Mouse (Mus musculus) liver, adult 2 months (tissue): ENCODE measurements around the gene Man1b1. TPM values are rescaled to one million over a fixed set of nuclear protein-coding genes. Genes with fewer than 3 reads are reported as not detected.
A peak's percentile ranks its signal among the peaks of the same experiment; 100 is the strongest.

Source experiments
- DNase-seq: peaks from one replicate; pipeline ENCODE4 v3.0.0-alpha.2; 2011; ENCODE audit warnings: low read depth, low spot score; ENCODE audit errors: extremely low read depth
- H3K27ac ChIP-seq: fragments of 200-500 bp; replicated peaks from 2 replicates; pipeline ENCODE4 v1.5.1; 2012; ENCODE audit warnings: low read depth, mild to moderate bottlenecking, control low read depth, inconsistent platforms, low read length; ENCODE audit not compliant: insufficient read depth
- H3K27me3 ChIP-seq: fragments of 200-500 bp; 2 replicates; pipeline ENCODE4 v1.6.1; 2012; ENCODE audit warnings: mild to moderate bottlenecking, moderate library complexity, low read length, inconsistent platforms; ENCODE audit not compliant: control insufficient read depth, insufficient read depth
- H3K36me3 ChIP-seq: fragments of 200-500 bp; 2 replicates; pipeline ENCODE4 v1.6.1; 2012; ENCODE audit warnings: low read length, inconsistent platforms; ENCODE audit not compliant: control insufficient read depth, insufficient read depth
- H3K4me1 ChIP-seq: fragments of 200-500 bp; 2 replicates; pipeline ENCODE4 v1.6.1; 2011; ENCODE audit warnings: low read length; ENCODE audit not compliant: control insufficient read depth, insufficient read depth
- H3K4me3 ChIP-seq: fragments of 200-500 bp; 2 replicates; pipeline ENCODE4 v1.5.1; 2011; ENCODE audit warnings: low read depth, mild to moderate bottlenecking, control low read depth, low read length, moderate library complexity; ENCODE audit not compliant: insufficient read depth
- H3K79me2 ChIP-seq: fragments of 200-500 bp; 2 replicates; pipeline ENCODE4 v1.6.1; 2012; ENCODE audit warnings: inconsistent platforms, mild to moderate bottlenecking, low read length, moderate library complexity; ENCODE audit not compliant: control insufficient read depth, insufficient read depth
- H3K9ac ChIP-seq: fragments of 200-500 bp; 2 replicates; pipeline ENCODE4 v1.6.1; 2012; ENCODE audit warnings: low read depth, mild to moderate bottlenecking, control low read depth, inconsistent platforms, low read length
- CTCF ChIP-seq: fragments of 200-500 bp; IDR thresholded peaks from 2 replicates; pipeline ENCODE4 v1.5.1; 2011; ENCODE audit warnings: low read depth, low read length, control low read depth
- POLR2A ChIP-seq: fragments of 200-500 bp; IDR thresholded peaks from 2 replicates; pipeline ENCODE4 v1.6.1; 2011; ENCODE audit warnings: low read length, control low read depth; ENCODE audit not compliant: insufficient read depth; ENCODE audit errors: extremely low read depth
- WGBS: fragments of 180-500 bp; shearing (Covaris S2); methylation state at CpG from one replicate; pipeline ENCODE4 v1.1.7; 2018; 5-methylcytosine and 5-hydroxymethylcytosine counted together
- polyA plus RNA-seq: library from polyadenylated mRNA; depleted of rRNA; stranded (reverse); fragments of >200 nt; gene quantifications from 2 replicates; pipeline ENCODE4 v1.2.3, GENCODE M21; 2012
- total RNA-seq: library from RNA; depleted of rRNA; stranded (reverse); fragments of >200 nt; gene quantifications from 2 replicates; pipeline ENCODE4 v1.2.3, GENCODE M21; 2014

Man1b1 gene
- total and polyA plus RNA-seq, 2 experiments = 8.1 to 17.3 TPM

DNA sequence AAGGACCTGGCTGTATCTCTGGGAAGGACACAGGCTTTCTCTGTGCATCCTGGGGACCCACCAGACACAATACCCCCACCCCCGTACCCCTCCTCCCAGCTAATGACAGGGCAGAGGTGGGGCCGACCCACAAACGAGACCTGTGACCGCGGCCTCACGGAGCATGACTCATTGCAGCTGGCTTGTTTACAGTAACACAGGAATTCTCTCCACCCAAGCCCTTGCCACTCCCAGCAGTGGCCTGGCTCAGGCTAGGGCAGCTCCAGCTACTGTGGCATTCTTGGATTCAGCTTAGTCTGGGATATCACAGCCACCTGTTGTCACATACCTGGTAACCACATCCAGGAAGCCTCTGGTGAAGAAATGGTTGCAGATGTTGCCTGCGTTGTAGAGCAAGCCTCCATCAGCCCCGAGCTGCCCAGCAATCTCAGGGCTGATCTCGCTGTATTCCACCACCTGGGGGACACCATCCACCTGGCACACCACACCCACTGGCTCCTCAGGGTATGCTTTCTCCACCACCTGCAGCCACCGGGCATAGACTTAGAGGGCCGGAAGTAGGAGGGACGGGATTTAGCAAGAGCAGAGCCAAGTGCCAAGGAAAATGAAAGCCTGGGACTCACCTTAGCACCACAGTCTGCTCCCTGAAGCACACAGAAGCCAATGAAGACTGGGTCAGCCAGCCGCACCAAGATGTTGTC is 31.5 kb downstream of the Man1b1 start:
- Histone ChIP-seq H3K36me3 (no peaks in the 10 kb centered on the region), H3K27me3 (no peaks in the 10 kb centered on the region), H3K79me2 (no peaks in the 10 kb centered on the region), H3K9ac (no peak overlapping the region), H3K4me3 (no peak overlapping the region), H3K27ac (no peak overlapping the region), H3K4me1 (peaks cover 2% of the 10 kb centered on the region; the same call in 1 of the 2 replicates)
- no peak for DNase-seq
- no peak for TF ChIP-seq CTCF
- no peak for TF ChIP-seq POLR2A
- WGBS = 46% methylated on average over 13 of the region's 13 CpGs

DNA sequence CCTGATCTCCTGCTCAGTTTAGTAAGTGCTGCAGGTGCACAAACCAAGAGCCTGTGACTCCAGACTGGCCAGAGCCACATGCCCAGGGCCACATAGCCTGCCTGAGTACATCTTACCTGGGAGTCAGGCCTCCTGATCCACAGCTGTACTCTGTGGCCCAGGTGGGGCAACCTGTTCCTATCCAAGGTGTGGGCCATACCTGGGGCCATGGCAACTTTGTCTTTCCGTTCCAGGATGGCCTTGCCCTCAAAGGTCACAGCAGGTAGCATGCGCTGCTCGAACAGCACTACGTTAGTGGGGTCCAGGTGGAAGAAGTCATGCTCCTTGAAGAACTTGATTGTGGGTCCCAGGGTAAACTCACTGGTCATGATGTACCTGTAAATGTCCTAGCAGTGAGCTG is 32.2 kb downstream of the Man1b1 start:
- H3K4me1 ChIP-seq = peaks cover 2% of the 10 kb centered on the region; the same call in 1 of the 2 replicates
- H3K27ac ChIP-seq = no peak overlapping the region
- H3K4me3 ChIP-seq = 0 out of 2 replicates have a peak overlapping the region, but pooled peaks have one; percentile 86
- no peaks in the 10 kb centered on the region for H3K36me3 ChIP-seq
- no peaks in the 10 kb centered on the region for H3K27me3 ChIP-seq
- no peak overlapping the region for H3K9ac ChIP-seq
- H3K79me2 ChIP-seq = no peaks in the 10 kb centered on the region
- WGBS = 94% methylated on average over 4 of the region's 4 CpGs
- DNase-seq = no peak
- TF ChIP-seq CTCF (no peak), POLR2A (no peak)

- TF ChIP-seq POLR2A (no peak), CTCF (no peak)
- Histone ChIP-seq H3K4me1 (no peaks in the 10 kb centered on the region; the same call in 1 of the 2 replicates), H3K27ac (no peak overlapping the region), H3K36me3 (no peaks in the 10 kb centered on the region), H3K79me2 (no peaks in the 10 kb centered on the region), H3K4me3 (peak overlapping the region; percentile 86), H3K9ac (peak overlapping the region; percentile 89), H3K27me3 (no peaks in the 10 kb centered on the region)
- WGBS = 60% methylated on average over 9 of the region's 9 CpGs
- DNase-seq = no peak
Measured at GRCm38 (mm10) chr2:25364761-25365090, 32.6 kb downstream of the Man1b1 start.

DNA sequence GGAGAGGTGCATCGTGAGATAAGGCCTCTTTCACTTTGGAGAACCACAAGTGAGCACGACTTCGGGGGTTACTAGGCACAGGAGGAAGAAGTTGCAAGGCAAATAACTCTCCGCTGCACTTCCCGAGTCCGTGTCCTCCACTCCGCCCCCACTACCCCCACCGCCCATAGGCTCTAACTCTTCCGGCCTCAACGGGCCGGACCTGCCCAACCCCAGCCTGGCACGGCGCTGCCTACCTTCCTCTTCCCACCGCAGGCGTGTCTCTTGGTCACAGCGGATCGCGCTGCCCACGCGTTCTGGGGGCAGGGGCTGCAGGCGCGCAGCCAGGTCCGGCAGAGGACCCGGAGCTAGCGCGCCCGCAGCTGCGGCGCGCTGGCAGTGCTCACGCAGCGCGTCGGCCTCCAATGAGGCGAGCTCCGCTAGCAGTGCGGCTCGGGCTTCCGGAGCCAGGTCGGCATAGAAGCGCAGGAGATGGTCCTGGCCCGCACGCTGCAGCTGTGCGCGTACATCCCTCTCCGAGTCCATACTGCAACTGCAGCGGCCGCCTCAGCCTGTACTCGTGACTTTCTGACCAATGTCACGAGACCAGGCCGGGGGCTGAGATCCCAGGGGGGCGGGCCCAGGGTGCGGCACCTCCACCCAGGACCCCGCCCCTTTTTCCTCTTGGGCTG is 33.1 kb downstream of the Man1b1 start, which contains the start of gene Uap1l1:
Gene Uap1l1, minus strand, starts transcription at position 592 of the 671 bp plus-strand sequence.
- H3K27me3 ChIP-seq = no peaks in the 10 kb centered on the region
- 1% methylated on average over 54 of the region's 54 CpGs for WGBS
- H3K27ac ChIP-seq = peak within 1 kb of the TSS; percentile 43
- H3K4me1 ChIP-seq = no peaks in the 10 kb centered on the region; the same call in 1 of the 2 replicates
- peak within 1 kb of the TSS; percentile 86 for H3K4me3 ChIP-seq
- peak within 1 kb of the TSS; percentile 89 for H3K9ac ChIP-seq
- H3K79me2 ChIP-seq = no peaks in the 10 kb centered on the region
- H3K36me3 ChIP-seq = no peaks in the 10 kb centered on the region
- peak; percentile 27 for DNase-seq
- TF ChIP-seq CTCF (no peak), POLR2A (peak; percentile 79)

GRCm38 (mm10) chr2:25369996-25370395 is 37.9 kb downstream of the Man1b1 start:
- no peak for DNase-seq
- Histone ChIP-seq H3K27ac (no peak overlapping the region), H3K4me3 (no peak overlapping the region), H3K79me2 (no peaks in the 10 kb centered on the region), H3K9ac (no peak overlapping the region), H3K4me1 (peaks cover 5% of the 10 kb centered on the region), H3K27me3 (peaks cover 8% of the 10 kb centered on the region), H3K36me3 (no peaks in the 10 kb centered on the region)
- 92% methylated on average over 3 of the region's 3 CpGs for WGBS
- TF ChIP-seq CTCF (no peak), POLR2A (no peak)
